Mouse (Mus musculus): ENCODE results near the gene Ephb2.

DNA sequence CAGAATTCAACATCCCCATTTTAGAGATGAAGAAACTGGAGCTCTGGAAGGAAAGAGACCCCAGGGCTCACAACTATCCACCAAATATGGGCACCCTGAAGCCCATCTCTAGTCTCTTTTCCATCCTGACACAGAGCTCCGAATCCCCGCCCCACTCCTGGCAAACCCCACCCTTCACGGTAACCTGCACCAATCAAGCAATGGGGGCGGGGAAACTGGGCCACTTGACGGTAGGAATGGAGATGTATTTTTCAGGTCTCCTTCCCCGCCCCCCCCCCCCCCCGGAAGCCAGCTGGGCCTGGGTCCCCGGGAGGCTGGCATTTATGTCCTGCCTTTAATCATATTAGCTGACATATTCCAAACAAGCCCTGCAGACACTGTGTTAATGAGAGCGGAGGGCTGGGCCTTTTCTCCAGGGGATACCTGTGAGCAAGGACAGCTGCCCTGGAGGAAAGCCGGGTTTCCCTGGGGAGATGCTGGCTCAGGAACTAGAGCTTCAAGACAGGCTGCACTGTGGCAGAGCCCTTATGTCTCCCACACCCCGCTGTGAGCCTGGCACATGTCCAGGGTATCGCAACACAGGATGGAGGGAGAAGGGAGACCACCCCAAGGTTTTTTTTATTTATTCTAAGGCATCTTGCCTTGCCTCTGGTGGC is 32.0 kb upstream of the Ephb2 start:
- no peak for TF ChIP-seq CTCF (IDR thresholded peaks at IDR 0.05; ENCODE audit: control insufficient read depth, insufficient read depth, insufficient replicate concordance, low read depth, low read length)
- no peak for TF ChIP-seq POLR2A (IDR thresholded peaks at IDR 0.05; ENCODE audit: control insufficient read depth, low read depth, low read length)

All from testis, adult 2 months (tissue).